Mouse (Mus musculus) testis, postnatal 14 days (tissue): ENCODE data around the gene She.

Experiments used
- DNase-seq: peaks from one replicate; pipeline ENCODE4 v3.0.0; 2021; ENCODE audit warnings: low spot score

Gene She

DNA sequence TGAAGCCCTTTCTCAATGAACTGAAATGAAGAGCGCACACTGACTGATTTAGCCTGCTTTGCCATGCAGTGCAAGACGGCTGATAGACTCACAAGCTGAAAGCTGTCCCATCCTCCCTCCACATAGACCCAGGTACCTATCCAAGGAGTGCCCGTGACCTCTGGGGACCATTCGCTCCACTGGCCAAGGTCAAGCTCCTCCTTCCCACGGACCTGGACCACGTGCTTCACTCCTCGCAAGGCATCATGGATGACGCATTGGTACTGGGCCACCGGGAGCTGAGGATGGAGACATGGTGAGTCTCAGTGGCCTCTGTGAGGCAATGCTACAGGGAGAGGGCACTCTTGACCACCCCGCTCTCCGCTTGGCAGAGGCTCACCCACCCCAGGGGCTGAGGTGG is 54.6 kb downstream of the She start:
- DNase-seq, result no peak

DNA sequence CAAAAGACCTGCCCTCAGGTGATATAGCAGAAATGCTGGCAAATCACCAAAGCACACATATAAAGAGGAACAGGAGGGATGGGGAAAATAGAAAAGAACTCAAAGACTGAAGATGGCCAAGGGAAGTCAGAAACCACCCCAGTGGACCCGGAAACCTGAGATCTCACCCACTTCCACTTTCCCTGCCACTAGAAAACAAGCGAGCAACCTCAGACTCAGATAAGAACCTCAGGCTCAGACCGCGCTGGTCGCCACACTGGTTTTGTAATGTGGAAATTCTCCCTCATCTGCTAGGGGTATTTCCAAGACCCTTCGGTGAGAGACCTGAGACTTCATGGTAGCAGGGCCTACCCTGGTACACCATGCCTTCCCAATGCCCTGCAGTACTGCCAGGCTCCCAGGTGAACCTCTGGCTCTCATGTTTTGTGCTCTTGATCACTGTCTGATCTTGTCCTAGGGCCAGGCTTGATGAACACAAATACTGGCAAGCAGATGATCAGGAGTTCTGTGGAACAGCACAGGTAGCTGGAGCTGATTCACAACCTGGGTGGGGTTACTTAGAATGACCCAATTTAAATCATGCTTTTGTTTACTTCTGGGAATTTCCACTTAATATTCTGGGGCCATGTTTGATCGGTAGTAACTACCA is 56.5 kb downstream of the She start:
- no peak for DNase-seq

DNA sequence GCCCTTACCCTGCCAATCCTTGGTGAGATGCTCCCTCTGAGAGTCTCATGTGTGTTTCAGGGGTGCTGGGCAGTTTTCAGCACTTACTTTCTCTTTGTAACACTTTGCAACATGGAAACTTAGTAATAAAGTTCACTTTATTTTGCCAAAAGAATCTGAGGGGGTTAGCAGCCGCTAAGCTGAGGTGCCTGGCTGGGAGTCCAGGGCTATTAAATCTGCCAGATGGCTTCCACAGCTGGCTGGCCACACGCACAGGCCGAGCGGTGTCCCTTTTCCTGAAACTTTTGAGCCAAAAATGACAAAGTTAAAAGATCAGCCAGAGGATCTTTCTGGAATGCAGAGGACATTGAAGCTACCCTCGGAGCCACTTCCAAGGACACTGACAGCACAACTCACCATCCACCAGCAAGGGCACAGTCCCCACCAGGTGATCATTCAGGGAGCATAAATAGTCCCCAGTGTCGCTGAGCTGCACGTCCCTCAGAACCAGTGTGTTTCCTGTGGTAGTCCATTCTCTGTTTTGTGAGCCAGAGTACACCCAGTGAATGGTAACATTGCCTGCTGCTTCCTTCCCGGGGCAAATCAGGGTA is 58.8 kb downstream of the She start:
- no peak for DNase-seq

DNA sequence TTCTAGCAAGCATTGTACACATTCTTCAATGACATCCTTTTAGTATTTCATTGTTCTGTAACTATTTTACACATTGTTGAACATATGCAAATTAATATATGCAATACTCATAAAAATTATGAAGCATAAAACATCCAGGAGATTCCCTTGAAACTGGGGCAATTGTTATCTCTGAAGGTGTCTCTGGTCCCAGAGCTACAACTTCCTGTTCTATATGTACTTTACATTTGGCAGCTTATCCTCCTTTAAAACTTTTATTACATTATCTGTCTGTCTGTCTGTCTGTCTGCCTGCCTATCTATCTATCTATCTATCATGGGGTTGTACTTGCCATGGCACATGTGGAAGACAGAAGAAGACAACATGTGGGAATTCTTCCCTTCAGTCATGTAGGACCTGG is 60.5 kb downstream of the She start:
- DNase-seq, result no peak

DNA sequence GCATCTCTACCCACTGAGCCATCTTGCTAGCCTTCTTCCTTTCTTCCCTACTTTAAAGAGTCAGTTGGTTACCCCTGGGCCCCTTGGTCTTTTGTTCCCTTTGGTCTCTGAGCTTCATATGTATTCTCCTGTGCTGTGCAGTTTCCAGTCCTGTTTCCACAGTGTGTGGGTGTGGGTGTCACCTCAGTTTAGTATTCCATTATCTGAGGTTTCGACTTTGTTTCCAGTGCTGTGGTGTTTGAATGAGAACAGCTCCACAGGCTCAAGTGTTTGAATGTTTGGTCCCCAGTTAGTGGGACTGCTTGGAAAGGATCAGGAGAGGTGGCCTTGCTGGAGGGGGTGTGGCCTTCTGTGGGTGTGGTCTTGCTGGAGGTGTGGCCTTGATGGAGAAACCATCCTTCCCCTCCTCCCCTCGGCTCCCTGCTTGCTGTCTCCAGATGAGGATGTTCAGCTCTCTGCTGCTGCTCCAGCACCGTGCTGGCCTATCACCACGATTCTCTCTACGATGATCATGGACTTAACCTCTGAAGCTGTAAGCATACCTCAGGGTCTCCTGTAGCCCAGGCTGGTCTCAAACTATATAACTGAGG is 61.4 kb downstream of the She start:
- no peak for DNase-seq

DNA sequence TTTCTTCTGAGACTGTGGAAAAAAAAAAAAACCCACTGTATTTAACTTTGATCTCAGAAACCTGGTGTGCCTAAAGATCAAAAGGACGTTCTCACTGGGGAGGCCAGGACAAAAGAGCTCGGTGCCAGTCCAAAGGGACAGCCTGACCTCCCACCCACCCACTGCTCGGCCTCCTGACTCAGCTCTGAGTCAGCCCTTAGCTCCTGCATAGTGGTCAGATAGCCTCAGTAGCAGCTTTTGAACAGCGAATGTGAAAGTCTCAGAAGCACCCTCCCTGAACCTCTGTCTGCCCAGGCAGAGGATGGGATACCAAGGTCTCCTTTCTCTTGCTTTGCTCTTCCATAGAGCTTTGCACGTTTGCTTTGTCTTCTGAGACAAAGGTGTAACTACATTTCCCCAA is 65.4 kb downstream of the She start:
- no peak for DNase-seq

DNA sequence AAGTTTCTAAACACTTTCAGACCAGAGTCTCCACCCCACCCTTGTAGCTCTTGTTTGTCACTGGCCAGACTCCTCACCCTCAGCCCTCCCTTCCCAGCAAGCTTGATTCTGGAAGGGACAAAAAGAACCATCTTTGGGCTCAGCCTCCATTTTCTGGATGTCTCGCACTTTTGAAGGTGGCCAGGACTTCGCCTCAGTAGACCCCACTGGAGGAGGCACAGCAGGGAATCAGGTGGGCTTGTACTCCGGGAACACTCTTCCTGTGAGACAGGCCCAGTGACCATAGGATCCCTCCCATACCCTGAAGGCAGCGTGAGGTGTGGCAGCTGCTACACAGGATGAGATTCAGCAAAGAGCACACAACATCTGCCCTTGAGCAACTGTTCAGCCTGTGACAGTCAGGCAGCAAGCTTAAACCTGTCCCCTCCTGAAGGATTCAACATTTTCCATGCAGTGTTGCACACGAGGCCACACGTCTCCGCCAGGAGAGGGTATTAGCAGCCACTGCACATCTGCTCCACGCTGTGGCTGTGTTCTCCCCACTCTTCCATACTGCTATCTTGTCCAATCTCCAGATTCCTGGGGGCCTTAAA is 66.1 kb downstream of the She start:
- no peak for DNase-seq

DNA sequence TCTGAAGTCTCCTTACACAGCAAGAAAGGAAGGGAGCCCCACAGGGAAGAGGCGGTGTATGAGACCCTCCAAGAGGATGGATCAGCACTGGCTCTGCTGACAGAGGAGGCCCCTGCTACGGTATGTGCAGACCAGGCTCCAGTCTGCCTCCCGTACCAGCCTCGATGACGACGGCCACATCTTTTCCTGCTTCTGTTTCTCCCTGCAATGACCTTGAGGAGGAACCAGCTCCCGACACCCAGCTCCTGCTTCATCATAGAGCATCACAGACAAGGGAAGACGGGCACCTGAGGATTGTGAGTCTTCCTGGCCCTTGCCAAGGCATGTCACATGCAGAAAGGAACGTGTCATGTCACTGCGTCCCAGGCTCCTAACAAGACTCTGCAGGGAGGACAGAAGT is 66.8 kb downstream of the She start:
- no peak for DNase-seq

DNA sequence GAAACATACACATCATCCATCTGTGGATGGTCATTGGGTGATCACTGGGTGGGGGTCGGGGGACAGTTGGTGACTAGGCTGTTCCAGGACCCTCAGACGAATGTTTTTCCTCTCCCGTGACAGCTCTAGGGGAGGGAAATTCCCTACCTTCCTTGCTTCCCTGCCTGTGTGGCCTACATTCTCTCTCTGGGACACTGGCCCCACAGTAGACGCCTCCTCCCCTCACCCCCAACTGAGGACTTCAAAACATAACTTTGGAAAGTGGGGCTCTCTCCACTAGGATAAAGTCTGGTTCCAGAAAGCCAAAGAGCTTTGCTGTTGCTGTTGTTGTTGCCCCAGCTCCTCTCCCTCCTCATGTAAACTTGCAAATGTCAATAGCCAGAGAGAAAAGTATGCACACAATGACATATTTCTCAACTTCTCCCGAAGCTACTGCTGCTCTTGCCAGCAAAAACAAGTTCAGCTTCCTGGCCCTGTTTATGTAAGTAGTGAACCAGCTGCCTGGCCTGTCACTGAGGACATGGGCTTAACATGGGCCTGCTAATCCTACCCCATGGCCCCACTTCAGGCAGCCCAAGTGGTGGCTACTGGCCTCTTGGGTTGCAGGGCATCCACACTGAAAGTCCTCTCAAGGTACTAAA is 67.8 kb downstream of the She start:
- DNase-seq, result no peak

DNA sequence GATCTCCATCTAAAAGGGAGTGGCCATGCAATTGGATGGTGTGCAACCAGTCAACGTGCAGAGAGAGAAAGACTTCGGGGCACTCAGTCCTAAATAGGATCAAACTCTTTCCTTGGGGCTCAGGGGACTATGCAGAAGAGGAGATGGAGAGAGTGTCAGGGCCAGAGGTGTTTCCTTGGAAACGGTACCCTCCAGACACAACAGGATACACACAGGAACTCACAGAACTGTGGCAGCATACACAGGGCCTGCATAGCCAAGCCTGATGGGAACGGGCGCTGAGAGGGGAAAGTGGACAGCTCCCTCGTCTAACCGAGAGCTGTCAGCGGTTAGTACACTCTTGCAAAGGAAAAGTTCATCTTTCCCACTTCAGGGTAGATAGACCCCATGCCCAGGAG is 68.3 kb downstream of the She start:
- no peak for DNase-seq

DNA sequence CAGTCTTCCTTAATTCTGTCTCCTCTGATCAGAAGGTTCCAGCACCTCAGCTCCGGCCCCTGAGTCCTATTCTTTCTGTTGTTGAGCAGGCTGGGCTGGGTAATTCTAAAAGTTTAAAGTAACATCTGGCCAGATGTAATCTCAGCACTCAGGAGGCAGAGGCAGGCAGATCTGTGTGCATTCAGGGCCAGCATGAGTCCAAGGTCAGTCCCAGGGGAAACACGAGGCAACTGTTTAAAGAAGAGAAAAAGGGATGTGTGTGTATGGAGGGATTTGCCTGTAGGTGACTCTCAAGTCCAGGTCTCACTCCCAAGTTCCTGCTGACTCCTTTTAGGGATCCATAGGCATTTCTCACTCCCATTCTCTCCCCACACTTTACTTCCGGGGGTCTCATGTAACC is 76.7 kb downstream of the She start:
- no peak for DNase-seq
